Mouse (Mus musculus): ENCODE results near the gene C130050O18Rik. TPM values are rescaled to one million over a fixed set of nuclear protein-coding genes. Genes with fewer than 3 reads are reported as not detected.

C130050O18Rik gene
- total and polyA plus RNA-seq, 2 experiments from 2014 or later = 0.34 TPM; not detected in 1

GRCm38 (mm10) chr5:139378986-139379629, 26.0 kb upstream of the C130050O18Rik start:
- WGBS = 37% methylated on average over 21 of the region's 21 CpGs
- Histone ChIP-seq H3K4me2 (ENCODE audit: low read depth, low read length) (no peak overlapping the region), H3K36me3 (ENCODE audit: insufficient read depth, low read length) (no peaks in the 10 kb centered on the region), H3K27ac (peak overlapping the region; percentile 45), H3K27me3 (ENCODE audit: insufficient read depth, low read length) (no peaks in the 10 kb centered on the region), H3K4me1 (ENCODE audit: insufficient read depth, low read length) (peaks cover 26% of the 10 kb centered on the region), H3K4me3 (ENCODE audit: low read length) (no peak overlapping the region), H3K9ac (replicated peaks; ENCODE audit: low read length) (no peak overlapping the region), H3K9me3 (ENCODE audit: low read length) (no peaks in the 10 kb centered on the region)
- ATAC-seq = peak; percentile 55
- peak; percentile 58 for DNase-seq (ENCODE audit: low spot score)
- TF ChIP-seq CTCF (IDR thresholded peaks at IDR 0.05; ENCODE audit: low read depth) = no peak

- H3K36me3 ChIP-seq (ENCODE audit: insufficient read depth, low read length) = no peaks in the 10 kb centered on the region
- DNase-seq (ENCODE audit: low spot score) = no peak
- 17% methylated on average over 8 of the region's 8 CpGs for WGBS
- peaks cover 26% of the 10 kb centered on the region for H3K4me1 ChIP-seq (ENCODE audit: insufficient read depth, low read length)
- H3K4me2 ChIP-seq (ENCODE audit: low read depth, low read length) = peak overlapping the region; percentile 88
- no peaks in the 10 kb centered on the region for H3K27me3 ChIP-seq (ENCODE audit: insufficient read depth, low read length)
- peak overlapping the region; percentile 66 for H3K9ac ChIP-seq (replicated peaks; ENCODE audit: low read length)
- TF ChIP-seq CTCF (IDR thresholded peaks at IDR 0.05; ENCODE audit: low read depth) = no peak
- H3K4me3 ChIP-seq (ENCODE audit: low read length) = peak overlapping the region; percentile 67
- peak overlapping the region; percentile 82 for H3K27ac ChIP-seq
- no peak; the same call in 1 of the 2 replicates for ATAC-seq
- no peaks in the 10 kb centered on the region for H3K9me3 ChIP-seq (ENCODE audit: low read length)
Measured at GRCm38 (mm10) chr5:139379771-139380384, 25.2 kb upstream of the C130050O18Rik start.

- peak overlapping the region; percentile 82 for H3K27ac ChIP-seq
- 2% methylated on average over 71 of the region's 73 CpGs for WGBS
- peak overlapping the region; percentile 88 for H3K4me2 ChIP-seq (ENCODE audit: low read depth, low read length)
- H3K27me3 ChIP-seq (ENCODE audit: insufficient read depth, low read length) = no peaks in the 10 kb centered on the region
- DNase-seq (ENCODE audit: low spot score) (peak; percentile 92), ATAC-seq (peak; percentile 83)
- peaks cover 26% of the 10 kb centered on the region for H3K4me1 ChIP-seq (ENCODE audit: insufficient read depth, low read length)
- H3K4me3 ChIP-seq (ENCODE audit: low read length) = peak overlapping the region; percentile 67
- no peaks in the 10 kb centered on the region for H3K9me3 ChIP-seq (ENCODE audit: low read length)
- H3K9ac ChIP-seq (replicated peaks; ENCODE audit: low read length) = peak overlapping the region; percentile 66
- no peak for TF ChIP-seq CTCF (IDR thresholded peaks at IDR 0.05; ENCODE audit: low read depth)
- H3K36me3 ChIP-seq (ENCODE audit: insufficient read depth, low read length) = no peaks in the 10 kb centered on the region
Measured at GRCm38 (mm10) chr5:139380385-139381248, 24.5 kb upstream of the C130050O18Rik start.

GRCm38 (mm10) chr5:139381586-139382513, 23.2 kb upstream of the C130050O18Rik start:
- no peaks in the 10 kb centered on the region for H3K36me3 ChIP-seq (ENCODE audit: insufficient read depth, low read length)
- no peaks in the 10 kb centered on the region for H3K27me3 ChIP-seq (ENCODE audit: insufficient read depth, low read length)
- H3K27ac ChIP-seq = peak overlapping the region; percentile 75
- WGBS = 80% methylated on average over 18 of the region's 18 CpGs
- no peaks in the 10 kb centered on the region for H3K9me3 ChIP-seq (ENCODE audit: low read length)
- no peak overlapping the region; the same call in 1 of the 2 replicates for H3K9ac ChIP-seq (replicated peaks; ENCODE audit: low read length)
- TF ChIP-seq CTCF (IDR thresholded peaks at IDR 0.05; ENCODE audit: low read depth) = no peak
- ATAC-seq = no peak
- no peak for DNase-seq (ENCODE audit: low spot score)
- peak overlapping the region; percentile 88; the same call in 1 of the 2 replicates for H3K4me2 ChIP-seq (ENCODE audit: low read depth, low read length)
- H3K4me1 ChIP-seq (ENCODE audit: insufficient read depth, low read length) = peaks cover 26% of the 10 kb centered on the region
- no peak overlapping the region for H3K4me3 ChIP-seq (ENCODE audit: low read length)

GRCm38 (mm10) chr5:139382760-139383159, 22.3 kb upstream of the C130050O18Rik start:
- peak overlapping the region; percentile 14; the same call in 1 of the 2 replicates for H3K9ac ChIP-seq (replicated peaks; ENCODE audit: low read length)
- peaks cover 29% of the 10 kb centered on the region for H3K4me1 ChIP-seq (ENCODE audit: insufficient read depth, low read length)
- peak overlapping the region; percentile 75 for H3K27ac ChIP-seq
- ATAC-seq (peak; percentile 18; the same call in 1 of the 2 replicates), DNase-seq (ENCODE audit: low spot score) (peak; percentile 47)
- H3K36me3 ChIP-seq (ENCODE audit: insufficient read depth, low read length) = no peaks in the 10 kb centered on the region
- WGBS = 47% methylated on average over 8 of the region's 8 CpGs
- H3K4me3 ChIP-seq (ENCODE audit: low read length) = no peak overlapping the region
- 0 out of 2 replicates have a peak overlapping the region, but pooled peaks have one; percentile 13 for H3K4me2 ChIP-seq (ENCODE audit: low read depth, low read length)
- H3K27me3 ChIP-seq (ENCODE audit: insufficient read depth, low read length) = no peaks in the 10 kb centered on the region
- TF ChIP-seq CTCF (IDR thresholded peaks at IDR 0.05; ENCODE audit: low read depth) = no peak
- no peaks in the 10 kb centered on the region for H3K9me3 ChIP-seq (ENCODE audit: low read length)
